Mouse (Mus musculus) small intestine, adult 2 months (tissue): ENCODE results near the gene Ptcra.

Source experiments
- CTCF ChIP-seq: fragments of 200-500 bp; IDR thresholded peaks from 2 replicates; pipeline ENCODE4 v1.5.1; 2012; ENCODE audit warnings: low read depth, mild to moderate bottlenecking, control low read depth, inconsistent platforms, low read length, moderate library complexity, mixed read lengths; ENCODE audit not compliant: insufficient replicate concordance, insufficient read length; ENCODE audit errors: extremely low read depth
- POLR2A ChIP-seq: fragments of 200-500 bp; IDR thresholded peaks from 2 replicates; pipeline ENCODE4 v1.6.1; 2012; ENCODE audit warnings: low read depth, mild to moderate bottlenecking, control low read depth, inconsistent platforms, low read length, moderate library complexity

DNA sequence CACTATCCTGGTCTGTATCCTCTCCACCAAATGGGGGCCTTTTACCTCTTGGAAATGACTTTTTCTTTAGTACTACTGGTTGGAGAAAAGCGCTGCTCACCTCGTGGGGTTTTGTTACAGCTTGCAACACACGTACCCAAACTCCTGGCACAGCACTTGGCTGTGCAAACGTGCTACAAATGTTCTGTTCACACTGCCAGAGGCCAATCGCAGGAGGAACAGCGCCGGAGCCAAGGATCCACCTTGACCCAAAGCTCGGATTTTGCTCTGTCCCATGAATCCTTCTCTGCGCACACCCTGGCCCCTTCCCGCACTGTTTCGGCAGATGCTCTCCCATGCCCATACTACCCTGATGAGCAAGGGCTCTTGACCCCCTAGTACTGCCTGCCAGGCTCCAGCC, 35.0 kb downstream of the Ptcra start:
- TF ChIP-seq CTCF (no peak), POLR2A (no peak)
